Mouse (Mus musculus): ENCODE data around the gene Pdcd1lg2. TPM values are rescaled to one million over a fixed set of nuclear protein-coding genes. Genes with fewer than 3 reads are reported as not detected.

The Pdcd1lg2 gene
- polyA plus RNA-seq (2014; fragmentation: Nextera tagmentation; extraction: Ambion mirVana): not detected in 2 replicates

DNA sequence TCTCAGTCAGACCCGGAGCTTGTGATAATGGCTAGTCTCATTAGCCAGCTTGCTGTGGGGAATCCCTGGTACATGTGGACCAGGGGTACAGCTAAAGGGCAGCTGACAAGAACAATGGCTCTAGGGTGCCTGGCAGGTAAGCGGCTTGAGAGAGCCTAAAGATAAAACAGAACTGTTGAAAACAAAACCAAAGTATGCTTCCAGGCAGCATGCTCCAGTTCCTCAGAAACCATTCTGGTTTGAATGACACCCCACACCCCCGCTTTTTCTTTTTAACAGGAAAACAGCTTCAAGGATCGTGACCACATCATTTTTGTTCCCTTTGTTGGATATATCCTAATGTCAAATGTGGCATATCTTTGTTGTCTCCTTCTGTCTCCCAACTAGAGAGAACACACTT is at the start of gene Pdcd1lg2:
TSS of gene Pdcd1lg2 (plus strand) at position 301 of the 400 bp plus-strand sequence.
- no peak within 1 kb of the TSS for H3K27ac ChIP-seq (ENCODE audit: low read depth, low read length)
- H3K9me3 ChIP-seq (ENCODE audit: control insufficient read depth, low read length): no peaks in the 10 kb centered on the region
- no peaks in the 10 kb centered on the region for H3K36me3 ChIP-seq (ENCODE audit: control insufficient read depth, insufficient read depth, low read length)
- 88% methylated on average over 4 of the region's 4 CpGs for WGBS
- no peak for ATAC-seq (ENCODE audit: low read depth)
- no peaks in the 10 kb centered on the region for H3K4me1 ChIP-seq (ENCODE audit: control insufficient read depth, insufficient read depth, low read length)
- H3K9ac ChIP-seq (replicated peaks; ENCODE audit: low read depth, low read length): no peak within 1 kb of the TSS
- no peak within 1 kb of the TSS for H3K4me2 ChIP-seq (ENCODE audit: low read depth, low read length)
- H3K4me3 ChIP-seq (ENCODE audit: low read depth, low read length): no peak within 1 kb of the TSS
- no peaks in the 10 kb centered on the region for H3K27me3 ChIP-seq (ENCODE audit: control insufficient read depth, insufficient read depth, low read length)

DNA sequence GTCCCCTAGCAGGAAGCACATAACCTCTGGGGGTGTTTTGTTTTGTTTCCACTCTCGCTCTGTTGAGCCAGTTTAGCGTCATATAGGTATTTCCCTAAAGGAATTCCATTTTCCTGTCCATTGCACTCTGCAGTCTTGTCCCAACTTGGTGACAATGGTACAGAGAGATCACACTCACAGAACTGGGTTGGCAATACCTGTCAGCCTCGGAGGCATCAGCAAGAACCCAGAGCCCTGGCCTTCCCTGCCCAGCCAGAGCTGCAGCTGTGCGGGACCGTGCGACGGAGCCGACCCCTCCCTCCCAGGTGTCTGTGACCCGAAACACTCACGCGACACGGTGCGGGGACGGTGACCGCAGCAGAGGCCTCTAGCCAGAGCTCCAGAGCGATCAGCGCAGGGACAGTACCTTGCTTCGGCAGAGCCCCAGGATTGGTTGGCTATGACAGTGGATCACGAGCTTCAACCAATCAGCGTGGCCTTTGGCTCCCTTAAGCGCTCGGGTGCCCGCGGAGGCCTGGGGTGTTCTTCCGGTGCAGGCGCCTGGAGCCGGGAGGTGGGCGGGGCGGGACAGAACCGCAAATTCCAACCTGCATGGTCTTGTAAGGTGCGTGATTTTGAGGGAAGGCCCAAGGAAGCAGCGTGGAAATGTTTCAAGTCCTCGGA is 49.1 kb upstream of the Pdcd1lg2 start:
- Histone ChIP-seq H3K27me3 (ENCODE audit: control insufficient read depth, insufficient read depth, low read length) (no peaks in the 10 kb centered on the region), H3K4me2 (ENCODE audit: low read depth, low read length) (peak overlapping the region; percentile 53), H3K36me3 (ENCODE audit: control insufficient read depth, insufficient read depth, low read length) (peaks cover 5% of the 10 kb centered on the region; the same call in 1 of the 2 replicates), H3K27ac (ENCODE audit: low read depth, low read length) (peak overlapping the region; percentile 29; the same call in 1 of the 2 replicates), H3K4me3 (ENCODE audit: low read depth, low read length) (peak overlapping the region; percentile 69), H3K4me1 (ENCODE audit: control insufficient read depth, insufficient read depth, low read length) (peaks cover 5% of the 10 kb centered on the region; the same call in 1 of the 2 replicates), H3K9ac (replicated peaks; ENCODE audit: low read depth, low read length) (peak overlapping the region; percentile 78), H3K9me3 (ENCODE audit: control insufficient read depth, low read length) (no peaks in the 10 kb centered on the region)
- peak; percentile 100 for ATAC-seq (ENCODE audit: low read depth)
- WGBS: 3% methylated on average over 33 of the region's 33 CpGs

DNA sequence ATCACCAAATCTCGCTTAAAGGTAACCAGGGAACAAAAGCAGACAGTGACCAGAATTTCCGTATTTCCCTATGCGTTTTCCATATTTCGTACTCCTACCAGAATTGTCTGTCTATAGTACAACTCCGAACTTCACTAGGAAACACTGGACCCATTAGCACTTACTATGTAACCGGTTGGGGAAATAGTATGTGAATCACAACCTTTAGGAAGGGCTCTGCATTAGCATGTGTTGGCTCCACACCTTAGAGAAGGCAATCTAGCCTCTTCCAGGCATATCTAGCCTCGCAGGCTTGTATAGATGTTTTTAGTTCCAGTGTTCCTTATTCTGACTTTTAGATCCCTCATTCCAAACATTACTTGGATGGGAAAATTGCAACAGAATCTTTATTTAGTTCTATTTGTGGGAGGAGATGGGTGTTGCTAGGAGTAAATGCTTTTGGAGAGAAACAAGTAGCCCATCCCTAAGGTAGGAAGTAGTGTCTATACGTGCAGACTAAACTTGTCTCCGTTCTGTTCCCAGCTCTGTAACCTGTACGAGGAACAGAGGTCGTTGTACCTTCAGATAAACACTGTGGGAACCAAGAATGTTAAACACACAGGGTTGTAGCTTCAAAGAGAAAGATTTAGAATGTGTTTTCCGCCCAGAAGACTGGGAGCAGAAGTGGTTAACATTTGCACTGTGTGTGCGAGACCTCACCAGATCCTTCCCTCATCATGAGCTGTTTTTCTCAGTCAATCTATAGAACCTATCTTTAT is 48.4 kb upstream of the Pdcd1lg2 start:
- Histone ChIP-seq H3K9me3 (ENCODE audit: control insufficient read depth, low read length) (no peaks in the 10 kb centered on the region), H3K4me1 (ENCODE audit: control insufficient read depth, insufficient read depth, low read length) (peaks cover 5% of the 10 kb centered on the region; the same call in 1 of the 2 replicates), H3K4me3 (ENCODE audit: low read depth, low read length) (peak overlapping the region; percentile 69), H3K27ac (ENCODE audit: low read depth, low read length) (no peak overlapping the region; the same call in 1 of the 2 replicates), H3K9ac (replicated peaks; ENCODE audit: low read depth, low read length) (peak overlapping the region; percentile 78; the same call in 1 of the 2 replicates), H3K4me2 (ENCODE audit: low read depth, low read length) (peak overlapping the region; percentile 53), H3K36me3 (ENCODE audit: control insufficient read depth, insufficient read depth, low read length) (peaks cover 5% of the 10 kb centered on the region; the same call in 1 of the 2 replicates), H3K27me3 (ENCODE audit: control insufficient read depth, insufficient read depth, low read length) (no peaks in the 10 kb centered on the region)
- WGBS: 46% methylated on average over 13 of the region's 13 CpGs
- ATAC-seq (ENCODE audit: low read depth): peak; percentile 32

DNA sequence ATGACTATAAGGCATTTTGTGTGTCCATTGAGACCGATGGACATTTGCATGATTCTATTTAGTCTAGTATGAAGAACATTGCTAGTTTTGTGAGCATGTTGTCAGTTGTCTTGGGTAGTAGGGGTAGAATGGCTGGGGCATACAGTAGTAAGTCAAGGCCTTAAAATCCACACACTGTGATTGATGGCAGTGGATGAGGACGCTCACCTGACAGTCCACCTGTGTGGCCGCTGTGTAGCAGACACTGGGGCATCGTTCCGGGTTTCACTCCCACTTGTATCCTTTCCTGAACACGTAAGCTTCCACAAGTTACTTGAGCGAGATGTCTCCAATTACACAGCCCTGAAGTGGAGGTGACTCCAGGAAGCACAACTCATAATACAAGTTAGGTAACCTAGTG is 47.2 kb upstream of the Pdcd1lg2 start:
- no peak overlapping the region for H3K4me2 ChIP-seq (ENCODE audit: low read depth, low read length)
- no peak overlapping the region for H3K9ac ChIP-seq (replicated peaks; ENCODE audit: low read depth, low read length)
- no peaks in the 10 kb centered on the region for H3K27me3 ChIP-seq (ENCODE audit: control insufficient read depth, insufficient read depth, low read length)
- H3K36me3 ChIP-seq (ENCODE audit: control insufficient read depth, insufficient read depth, low read length): peaks cover 2% of the 10 kb centered on the region; the same call in 1 of the 2 replicates
- H3K27ac ChIP-seq (ENCODE audit: low read depth, low read length): no peak overlapping the region
- H3K4me3 ChIP-seq (ENCODE audit: low read depth, low read length): no peak overlapping the region
- 91% methylated on average over 7 of the region's 7 CpGs for whole genome bisulfite sequencing
- ATAC-seq (ENCODE audit: low read depth): no peak
- peaks cover 5% of the 10 kb centered on the region; the same call in 1 of the 2 replicates for H3K4me1 ChIP-seq (ENCODE audit: control insufficient read depth, insufficient read depth, low read length)
- no peaks in the 10 kb centered on the region for H3K9me3 ChIP-seq (ENCODE audit: control insufficient read depth, low read length)

DNA sequence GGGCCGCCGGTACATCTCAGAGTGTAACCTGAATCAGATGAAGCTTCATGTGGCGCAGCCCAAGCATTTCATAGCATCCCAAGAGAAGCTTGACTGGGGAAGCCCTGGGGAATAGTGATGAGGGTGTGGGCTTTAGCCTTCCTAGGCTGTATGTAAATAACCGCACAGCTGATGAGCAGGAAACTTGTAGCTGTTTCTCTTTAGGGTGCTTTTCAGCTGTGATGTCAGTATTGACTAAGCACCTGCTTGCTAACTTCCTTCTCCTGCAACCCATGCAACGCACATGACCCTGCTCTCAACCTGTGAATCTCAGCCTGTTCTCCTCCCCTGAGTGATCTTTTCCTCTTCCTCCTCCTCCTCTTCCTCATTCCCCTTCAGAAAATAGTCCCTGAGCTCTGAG is 46.6 kb upstream of the Pdcd1lg2 start:
- 82% methylated on average over 5 of the region's 5 CpGs for WGBS
- Histone ChIP-seq H3K4me2 (ENCODE audit: low read depth, low read length) (no peak overlapping the region), H3K4me3 (ENCODE audit: low read depth, low read length) (no peak overlapping the region), H3K27me3 (ENCODE audit: control insufficient read depth, insufficient read depth, low read length) (no peaks in the 10 kb centered on the region), H3K36me3 (ENCODE audit: control insufficient read depth, insufficient read depth, low read length) (no peaks in the 10 kb centered on the region; the same call in 1 of the 2 replicates), H3K27ac (ENCODE audit: low read depth, low read length) (no peak overlapping the region), H3K4me1 (ENCODE audit: control insufficient read depth, insufficient read depth, low read length) (peaks cover 5% of the 10 kb centered on the region; the same call in 1 of the 2 replicates), H3K9me3 (ENCODE audit: control insufficient read depth, low read length) (no peaks in the 10 kb centered on the region), H3K9ac (replicated peaks; ENCODE audit: low read depth, low read length) (no peak overlapping the region)
- ATAC-seq (ENCODE audit: low read depth): no peak

DNA sequence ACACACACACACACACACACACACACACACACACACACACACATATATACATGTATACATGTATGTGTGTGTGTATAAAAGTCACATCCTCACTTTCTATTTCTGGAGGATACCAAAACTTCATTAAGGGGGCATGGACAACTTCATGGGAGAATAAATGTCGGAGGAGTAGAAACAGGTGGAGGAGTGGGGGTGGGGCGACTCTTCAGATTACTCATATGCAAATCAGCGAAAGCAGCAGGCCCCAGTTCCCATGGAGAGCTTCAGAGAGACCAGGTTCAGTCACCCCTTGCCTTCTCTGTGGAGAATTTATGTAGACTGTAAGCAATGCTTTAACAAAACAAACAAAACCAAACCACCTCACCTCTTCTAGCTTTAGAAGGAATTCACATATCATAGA is 45.6 kb upstream of the Pdcd1lg2 start:
- Histone ChIP-seq H3K4me3 (ENCODE audit: low read depth, low read length) (no peak overlapping the region), H3K4me2 (ENCODE audit: low read depth, low read length) (no peak overlapping the region), H3K36me3 (ENCODE audit: control insufficient read depth, insufficient read depth, low read length) (no peaks in the 10 kb centered on the region; the same call in 1 of the 2 replicates), H3K9ac (replicated peaks; ENCODE audit: low read depth, low read length) (no peak overlapping the region), H3K27ac (ENCODE audit: low read depth, low read length) (no peak overlapping the region), H3K27me3 (ENCODE audit: control insufficient read depth, insufficient read depth, low read length) (no peaks in the 10 kb centered on the region), H3K9me3 (ENCODE audit: control insufficient read depth, low read length) (no peaks in the 10 kb centered on the region), H3K4me1 (ENCODE audit: control insufficient read depth, insufficient read depth, low read length) (peaks cover 5% of the 10 kb centered on the region; the same call in 1 of the 2 replicates)
- ATAC-seq (ENCODE audit: low read depth): no peak
- WGBS: 31% methylated on average over 3 of the region's 3 CpGs

DNA sequence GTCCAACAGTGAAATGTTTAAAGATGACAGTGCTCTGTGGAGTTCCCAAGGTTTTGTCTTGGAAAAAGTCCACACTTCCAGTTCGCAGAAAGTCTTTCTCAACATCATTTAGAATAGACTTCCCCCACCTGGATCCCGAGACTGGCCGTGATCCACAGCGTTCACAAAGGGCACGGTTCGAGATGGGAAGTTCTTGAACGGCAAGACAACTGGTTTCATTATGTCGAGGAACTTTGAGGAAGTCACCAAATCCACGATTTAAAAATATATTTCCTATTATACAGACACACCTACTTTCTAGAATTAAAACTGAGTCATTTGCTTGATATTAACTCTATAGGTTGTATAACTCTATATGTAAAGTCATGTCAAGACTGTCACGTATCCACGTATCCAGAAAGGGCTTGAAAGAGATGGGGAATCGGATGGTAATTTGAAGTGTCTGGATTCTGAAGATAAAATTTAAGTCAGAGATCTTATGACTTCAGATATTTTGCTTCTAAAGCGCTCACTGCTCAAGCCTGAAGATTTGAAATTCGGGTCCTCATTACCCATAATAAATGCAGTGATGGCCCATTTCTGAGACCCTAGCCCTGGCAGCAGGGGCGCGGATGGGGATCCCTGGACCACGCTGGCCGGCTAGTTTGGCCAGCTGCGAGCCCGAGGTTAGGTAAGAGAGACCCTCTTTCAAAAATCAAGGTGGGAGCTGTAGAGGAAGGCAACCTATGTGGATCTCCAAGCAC is 44.3 kb upstream of the Pdcd1lg2 start:
- ATAC-seq (ENCODE audit: low read depth): no peak
- WGBS: 63% methylated on average over 20 of the region's 20 CpGs
- no peaks in the 10 kb centered on the region for H3K9me3 ChIP-seq (ENCODE audit: control insufficient read depth, low read length)

DNA sequence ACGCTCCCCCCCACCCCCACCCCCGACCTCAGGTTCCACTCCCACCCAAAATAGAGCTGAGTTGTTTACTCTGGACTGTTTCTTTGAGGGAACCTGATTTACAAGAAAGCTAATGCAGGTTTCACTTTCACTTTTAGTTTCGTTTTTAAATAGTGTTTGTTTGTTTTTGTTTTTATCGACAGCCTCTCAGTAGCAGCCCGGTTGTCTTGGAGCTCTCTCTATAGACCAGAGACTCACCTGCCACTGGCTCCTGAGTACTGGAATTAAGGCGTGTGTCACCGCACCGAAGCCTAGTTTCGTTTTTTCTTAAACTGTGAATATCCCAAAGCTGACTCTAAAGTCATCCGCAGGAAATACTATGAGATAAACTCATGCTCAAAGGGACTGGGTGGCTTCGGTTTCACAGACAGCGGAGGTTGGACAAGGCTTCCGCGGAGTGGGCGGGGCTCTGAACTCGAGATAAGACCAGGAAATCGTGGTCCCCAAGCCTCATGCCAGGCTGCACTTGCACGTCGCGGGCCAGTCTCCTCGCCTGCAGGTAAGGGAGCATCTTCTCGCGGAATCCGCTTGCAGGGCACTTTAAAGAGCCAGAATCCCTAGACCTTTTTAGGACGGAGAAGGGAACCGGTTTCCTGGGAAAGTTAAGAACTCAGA is 43.6 kb upstream of the Pdcd1lg2 start, which contains the start of the genes Plgrkt and Cd274:
TSS of gene Plgrkt (minus strand) at position 422 of the 654 bp plus-strand sequence.
TSS of gene Cd274 (plus strand) at position 487 of the 654 bp plus-strand sequence.
- WGBS: 6% methylated on average over 26 of the region's 26 CpGs
- peak; percentile 61; the same call in 1 of the 2 replicates for ATAC-seq (ENCODE audit: low read depth)

More for the DNA sequence above, 44.3 kb upstream of the Pdcd1lg2 start:
- peak overlapping the region; percentile 37 for H3K4me3 ChIP-seq (ENCODE audit: low read depth, low read length)
- H3K27me3 ChIP-seq (ENCODE audit: control insufficient read depth, insufficient read depth, low read length): no peaks in the 10 kb centered on the region
- H3K27ac ChIP-seq (ENCODE audit: low read depth, low read length): no peak overlapping the region
- no peaks in the 10 kb centered on the region for H3K36me3 ChIP-seq (ENCODE audit: control insufficient read depth, insufficient read depth, low read length)
- H3K9ac ChIP-seq (replicated peaks; ENCODE audit: low read depth, low read length): no peak overlapping the region
- peak overlapping the region; percentile 64 for H3K4me2 ChIP-seq (ENCODE audit: low read depth, low read length)
- H3K4me1 ChIP-seq (ENCODE audit: control insufficient read depth, insufficient read depth, low read length): peaks cover 5% of the 10 kb centered on the region; the same call in 1 of the 2 replicates

More for the DNA sequence above, 43.6 kb upstream of the Pdcd1lg2 start, which contains the start of the genes Plgrkt and Cd274:
- H3K36me3 ChIP-seq (ENCODE audit: control insufficient read depth, insufficient read depth, low read length): no peaks in the 10 kb centered on the region
- no peaks in the 10 kb centered on the region for H3K27me3 ChIP-seq (ENCODE audit: control insufficient read depth, insufficient read depth, low read length)
- no peak within 1 kb of the TSS for H3K27ac ChIP-seq (ENCODE audit: low read depth, low read length)
- H3K4me3 ChIP-seq (ENCODE audit: low read depth, low read length): peak within 1 kb of the TSS; percentile 37
- peak within 1 kb of the TSS; percentile 51; the same call in 1 of the 2 replicates for H3K9ac ChIP-seq (replicated peaks; ENCODE audit: low read depth, low read length)
- H3K9me3 ChIP-seq (ENCODE audit: control insufficient read depth, low read length): no peaks in the 10 kb centered on the region
- peak within 1 kb of the TSS; percentile 64 for H3K4me2 ChIP-seq (ENCODE audit: low read depth, low read length)
- peaks cover 5% of the 10 kb centered on the region; the same call in 1 of the 2 replicates for H3K4me1 ChIP-seq (ENCODE audit: control insufficient read depth, insufficient read depth, low read length)
